ENCODE assay signal across 8 mouse cellular contexts in genomic region chr2:71056115-71056835, GRCm38 (mm10). TPM values are rescaled to one million over a fixed set of nuclear protein-coding genes. Genes with fewer than 3 reads are reported as not detected.
DNase-seq lines count a peak whose midpoint lies in the region; ATAC-seq and TF ChIP-seq lines count a peak whose summit lies in the region.

No protein-coding gene starts in this region.

- H3K9ac ChIP-seq in heart, embryonic 13.5 days, result peak overlapping the region; percentile 91
- peak overlapping the region; percentile 90 for H3K9ac ChIP-seq in ES-E14 (ENCODE audit: insufficient read depth, low read depth, low read length, poor library complexity, severe bottlenecking)
- H3K9ac ChIP-seq in forebrain, embryonic 15.5 days (replicated peaks), result peak overlapping the region; percentile 86
- H3K9ac ChIP-seq in liver, embryonic 16.5 days (ENCODE audit: low read depth, low read length), result peak overlapping the region; percentile 92

- in situ Hi-C loops in ES-E14 (cut with MboI; ENCODE audit: low sequenced_read_pairs in 2 of 2, unreplicated experiment in 2 of 2), result no loop called here

- WGBS in heart, embryonic 13.5 days, result 12% methylated on average over 21 of the region's 21 CpGs
- 11% methylated on average over 21 of the region's 21 CpGs for WGBS in forebrain, embryonic 15.5 days
- 9% methylated on average over 21 of the region's 21 CpGs for WGBS in liver, embryonic 16.5 days (ENCODE audit: insufficient replicate concordance)

- no peak for DNase-seq in heart, postnatal 36 days
- DNase-seq in ES-E14 (ENCODE audit: low read depth, low spot score), result no peak
- DNase-seq in spleen, postnatal 4 days (ENCODE audit: low spot score in 2 of 2), result no peak
- DNase-seq in thymus, postnatal 4 days, result no peak
- DNase-seq in adrenal gland, postnatal 4 days (ENCODE audit: low spot score in 2 of 2), result no peak

- peaks cover 12% of the 10 kb centered on the region for H3K4me1 ChIP-seq in heart, embryonic 13.5 days
- peaks cover 6% of the 10 kb centered on the region in 2 experiments; a peak in 3 of 4 replicates for H3K4me1 ChIP-seq in ES-E14 (ENCODE audit: control insufficient read depth in 2 of 2, insufficient read depth in 2 of 2, low read length in 2 of 2, poor library complexity in 1 of 2)
- peaks cover 21% of the 10 kb centered on the region for H3K4me1 ChIP-seq in forebrain, embryonic 15.5 days
- H3K4me1 ChIP-seq in liver, embryonic 16.5 days (ENCODE audit: control insufficient read depth, low read depth, low read length), result peaks cover 16% of the 10 kb centered on the region

- peak overlapping the region; percentile 87 for H3K4me2 ChIP-seq in heart, embryonic 13.5 days
- H3K4me2 ChIP-seq in forebrain, embryonic 15.5 days (replicated peaks), result peak overlapping the region; percentile 82
- peak overlapping the region; percentile 87 for H3K4me2 ChIP-seq in liver, embryonic 16.5 days (ENCODE audit: low read depth, low read length)

- intact Hi-C loops in heart, postnatal 36 days (cut with DNase I), result loop anchor here (10.0 kb wide), 1 partner anchor 159 kb away; the partner anchor contains the start of gene Dync1i2

- H3K27ac ChIP-seq in heart, embryonic 13.5 days (replicated peaks), result peak overlapping the region; percentile 92
- H3K27ac ChIP-seq in ES-E14 (ENCODE audit: insufficient read depth, low read depth, low read length, poor library complexity, severe bottlenecking), result peak overlapping the region; percentile 60
- H3K27ac ChIP-seq in forebrain, embryonic 15.5 days (replicated peaks), result peak overlapping the region; percentile 95
- H3K27ac ChIP-seq in liver, embryonic 16.5 days (ENCODE audit: low read length), result peak overlapping the region; percentile 90

- peak overlapping the region; percentile 80 for H3K4me3 ChIP-seq in heart, embryonic 13.5 days
- H3K4me3 ChIP-seq in ES-E14 (ENCODE audit: insufficient read depth in 1 of 2, low read depth in 1 of 2, low read length in 2 of 2, poor library complexity in 1 of 2, severe bottlenecking in 1 of 2), result peak overlapping the region; percentile 89 to 90
- H3K4me3 ChIP-seq in forebrain, embryonic 15.5 days, result peak overlapping the region; percentile 74
- peak overlapping the region; percentile 95 for H3K4me3 ChIP-seq in liver, embryonic 16.5 days (ENCODE audit: low read depth, low read length)

- ATAC-seq in heart, embryonic 13.5 days (ENCODE audit: extremely low read depth, insufficient number of reproducible peaks, low FRiP score, low TSS enrichment), result no peak
- ATAC-seq in forebrain, embryonic 15.5 days (replicated peaks), result no peak
- no peak for ATAC-seq in liver, embryonic 16.5 days (ENCODE audit: low read depth)

- H3K36me3 ChIP-seq in heart, embryonic 13.5 days, result peaks cover 29% of the 10 kb centered on the region
- peaks cover 6% of the 10 kb centered on the region; the same call in 1 of the 2 replicates for H3K36me3 ChIP-seq in ES-E14 (ENCODE audit: control insufficient read depth, insufficient read depth, low read length, poor library complexity, severe bottlenecking)
- peaks cover 13% of the 10 kb centered on the region; the same call in 1 of the 2 replicates for H3K36me3 ChIP-seq in forebrain, embryonic 15.5 days
- H3K36me3 ChIP-seq in liver, embryonic 16.5 days (ENCODE audit: control insufficient read depth, insufficient read depth), result no peaks in the 10 kb centered on the region; the same call in 1 of the 2 replicates

- no peaks in the 10 kb centered on the region for H3K27me3 ChIP-seq in heart, embryonic 13.5 days (replicated peaks)
- H3K27me3 ChIP-seq in forebrain, embryonic 15.5 days, result no peaks in the 10 kb centered on the region
- H3K27me3 ChIP-seq in liver, embryonic 16.5 days (ENCODE audit: control insufficient read depth, insufficient read depth, low read depth, low read length), result no peaks in the 10 kb centered on the region

- H3K9me3 ChIP-seq in heart, embryonic 13.5 days, result no peaks in the 10 kb centered on the region
- H3K9me3 ChIP-seq in ES-E14 (ENCODE audit: control insufficient read depth, insufficient read depth, low read depth, low read length), result no peaks in the 10 kb centered on the region
- H3K9me3 ChIP-seq in forebrain, embryonic 15.5 days, result no peaks in the 10 kb centered on the region
- no peaks in the 10 kb centered on the region for H3K9me3 ChIP-seq in liver, embryonic 16.5 days (replicated peaks; ENCODE audit: control insufficient read depth, low read length)

TF ChIP-seq in ES-E14, 5 proteins besides CTCF, POLR2A, EP300 and RAD21:
- TF ChIP-seq ZNF384 (IDR thresholded peaks at IDR 0.05; ENCODE audit: low read depth, low read length) (0 out of 2 replicates have a peak, but pooled peaks have one; percentile 30), CHD2 (IDR thresholded peaks at IDR 0.05; ENCODE audit: low read depth, low read length) (no peak), HCFC1 (IDR thresholded peaks at IDR 0.05; ENCODE audit: borderline replicate concordance, insufficient read depth, low read length) (no peak)
TF ChIP-seq in ES-E14: peak in this region for 1.

RNA-seq across cellular contexts. Expression of gene Mettl8, which starts 0.9 kb away (rescaled TPM):
- polyA plus RNA-seq in heart, embryonic 13.5 days (2015; fragmentation: Nextera tagmentation; extraction: Ambion mirVana), result 9.4 and 9.8 TPM in 2 replicates
- 1 to 10 TPM; 4.3 to 5.0 TPM for total RNA-seq in heart, postnatal 36 days (2021)
- total RNA-seq in ES-E14 (2012; rRNA removed), result 18.0 and 30.2 TPM in 2 replicates
- 14.7 and 16.5 TPM in 2 replicates for polyA plus RNA-seq in forebrain, embryonic 15.5 days (2015; fragmentation: Nextera tagmentation; extraction: Ambion mirVana)
- polyA plus RNA-seq in liver, embryonic 16.5 days (2015; fragmentation: Nextera tagmentation; extraction: Ambion mirVana), result 8.7 and 8.8 TPM in 2 replicates
- 10 to 100 TPM; 15.7 to 17.9 TPM for total RNA-seq in adrenal gland, postnatal 4 days (2021)

RNA-seq across cellular contexts. Expression of gene Dcaf17, which starts 1.1 kb away (rescaled TPM):
- polyA plus RNA-seq in heart, embryonic 13.5 days (2015; fragmentation: Nextera tagmentation; extraction: Ambion mirVana), result 17.7 and 18.7 TPM in 2 replicates
- 1 to 10 TPM; 5.0 to 5.2 TPM for total RNA-seq in heart, postnatal 36 days (2021)
- 14.4 and 20.0 TPM in 2 replicates for total RNA-seq in ES-E14 (2012; rRNA removed)
- polyA plus RNA-seq in forebrain, embryonic 15.5 days (2015; fragmentation: Nextera tagmentation; extraction: Ambion mirVana), result 41.0 and 42.1 TPM in 2 replicates
- polyA plus RNA-seq in liver, embryonic 16.5 days (2015; fragmentation: Nextera tagmentation; extraction: Ambion mirVana), result 17.5 and 18.2 TPM in 2 replicates
- 10 to 100 TPM; 17.6 TPM for total RNA-seq in adrenal gland, postnatal 4 days (2021)
